Mouse (Mus musculus) kidney, adult 2 months (tissue): Measurements from ENCODE around the gene Zbed3. TPM values are rescaled to one million over a fixed set of nuclear protein-coding genes. Genes with fewer than 3 reads are reported as not detected.
A peak's percentile ranks its signal among the peaks of the same experiment; 100 is the strongest.
"Not testable (repeated sequence)": the region's sequence is repeated elsewhere in the genome, so short reads cannot be mapped to it uniquely, and the experiment has no call there.

Experiments used
- DNase-seq: peaks from one replicate; pipeline ENCODE4 v3.0.0; 2021
- H3K27ac ChIP-seq: fragments of 200-500 bp; 2 replicates; pipeline ENCODE4 v1.5.1; 2012; ENCODE audit warnings: low read depth, low read length, control low read depth, inconsistent platforms; ENCODE audit not compliant: insufficient read depth
- H3K27me3 ChIP-seq: fragments of 200-500 bp; replicated peaks from 2 replicates; pipeline ENCODE4 v1.6.1; 2012; ENCODE audit warnings: mild to moderate bottlenecking, moderate library complexity, low read length, inconsistent platforms; ENCODE audit not compliant: control insufficient read depth, insufficient read depth
- H3K36me3 ChIP-seq: fragments of 200-500 bp; 2 replicates; pipeline ENCODE4 v1.6.1; 2012; ENCODE audit warnings: mild to moderate bottlenecking, moderate library complexity, low read length, inconsistent platforms; ENCODE audit not compliant: control insufficient read depth, insufficient read depth
- H3K4me1 ChIP-seq: fragments of 200-500 bp; 2 replicates; pipeline ENCODE4 v1.6.1; 2011; ENCODE audit warnings: low read length; ENCODE audit not compliant: control insufficient read depth, insufficient read depth
- H3K4me3 ChIP-seq: fragments of 200-500 bp; 2 replicates; pipeline ENCODE4 v1.5.1; 2011; ENCODE audit warnings: mild to moderate bottlenecking, low read depth, low read length, control low read depth; ENCODE audit not compliant: insufficient read depth
- CTCF ChIP-seq: fragments of 200-500 bp; conservative IDR thresholded peaks from 2 replicates; pipeline ENCODE4 v1.5.1; 2011; ENCODE audit warnings: low read depth, mild to moderate bottlenecking, control low read depth, low read length, moderate library complexity, mixed read lengths; ENCODE audit not compliant: insufficient read depth, insufficient read length
- POLR2A ChIP-seq: fragments of 200-500 bp; IDR thresholded peaks from one replicate; pipeline ENCODE4 v1.6.1; 2011; ENCODE audit warnings: low read depth, low read length, control low read depth
- WGBS: fragments of 180-500 bp; shearing (Covaris S2); methylation state at CpG from one replicate; pipeline ENCODE4 v1.1.7; 2018; 5-methylcytosine and 5-hydroxymethylcytosine counted together
- polyA plus RNA-seq: library from polyadenylated mRNA; depleted of rRNA; stranded (reverse); fragments of >200 nt; gene quantifications from 2 replicates; pipeline ENCODE4 v1.2.3, GENCODE M21; 2012; rRNA removed

Gene Zbed3
- polyA plus RNA-seq, 1 experiment: 44.7 TPM

DNA sequence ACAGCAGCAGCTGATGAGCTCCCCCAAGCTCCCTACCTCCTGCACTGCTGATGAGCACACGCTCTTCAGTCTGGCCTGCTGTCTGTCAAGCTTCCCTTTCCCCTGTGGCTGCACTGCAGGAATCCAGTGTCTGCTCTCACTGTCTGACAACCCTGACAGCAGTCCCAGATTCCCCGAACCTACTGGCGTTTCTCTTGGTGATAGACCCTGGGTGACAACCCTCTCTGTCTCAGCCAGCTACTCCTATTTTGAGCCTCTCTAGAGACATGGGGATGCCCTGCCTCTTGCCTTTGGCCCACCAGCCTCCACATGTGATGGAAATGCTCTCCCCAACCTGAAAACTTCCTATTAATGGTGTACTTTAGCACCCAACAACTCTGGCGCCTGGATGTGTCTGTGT lies 40.0 kb downstream of the Zbed3 start:
- no peak for TF ChIP-seq CTCF
- no peak for TF ChIP-seq POLR2A
- no peak for DNase-seq
- Histone ChIP-seq H3K4me3 (no peak overlapping the region), H3K4me1 (no peaks in the 10 kb centered on the region), H3K36me3 (peaks cover 4% of the 10 kb centered on the region), H3K27ac (no peak overlapping the region), H3K27me3 (no peaks in the 10 kb centered on the region)
- 86% methylated on average over 4 of the region's 4 CpGs for WGBS

- TF ChIP-seq CTCF: no peak
- no peak for TF ChIP-seq POLR2A
- DNase-seq: no peak
- Histone ChIP-seq H3K36me3 (peaks cover 7% of the 10 kb centered on the region), H3K4me3 (no peak overlapping the region), H3K27me3 (no peaks in the 10 kb centered on the region), H3K27ac (no peak overlapping the region), H3K4me1 (no peaks in the 10 kb centered on the region)
- 92% methylated on average over 8 of the region's 8 CpGs for whole genome bisulfite sequencing
Measured at GRCm38 (mm10) chr13:95366356-95366755, 42.9 kb downstream of the Zbed3 start.

GRCm38 (mm10) chr13:95374701-95375553 lies 51.5 kb downstream of the Zbed3 start, which contains the start of gene Aggf1:
Gene Aggf1 (minus strand): TSS chr13:95375352.
- peak within 1 kb of the TSS; percentile 75 for H3K4me3 ChIP-seq
- H3K27me3 ChIP-seq: no peaks in the 10 kb centered on the region
- WGBS: under 1% methylated on average over 86 of the region's 86 CpGs
- H3K27ac ChIP-seq: peak within 1 kb of the TSS; percentile 91
- peaks cover 10% of the 10 kb centered on the region; the same call in 1 of the 2 replicates for H3K4me1 ChIP-seq
- peaks cover 1% of the 10 kb centered on the region; the same call in 1 of the 2 replicates for H3K36me3 ChIP-seq
- TF ChIP-seq CTCF (no peak), POLR2A (peak; percentile 8)
- DNase-seq: peak; percentile 97

GRCm38 (mm10) chr13:95375554-95375914 lies 52.1 kb downstream of the Zbed3 start:
- no peak for DNase-seq
- Histone ChIP-seq H3K4me3 (peak overlapping the region; percentile 75), H3K27ac (peak overlapping the region; percentile 91), H3K27me3 (no peaks in the 10 kb centered on the region), H3K4me1 (peaks cover 10% of the 10 kb centered on the region; the same call in 1 of the 2 replicates), H3K36me3 (no peaks in the 10 kb centered on the region)
- TF ChIP-seq CTCF (no peak), POLR2A (no peak)
- WGBS: 22% methylated on average over 6 of the region's 6 CpGs

DNA sequence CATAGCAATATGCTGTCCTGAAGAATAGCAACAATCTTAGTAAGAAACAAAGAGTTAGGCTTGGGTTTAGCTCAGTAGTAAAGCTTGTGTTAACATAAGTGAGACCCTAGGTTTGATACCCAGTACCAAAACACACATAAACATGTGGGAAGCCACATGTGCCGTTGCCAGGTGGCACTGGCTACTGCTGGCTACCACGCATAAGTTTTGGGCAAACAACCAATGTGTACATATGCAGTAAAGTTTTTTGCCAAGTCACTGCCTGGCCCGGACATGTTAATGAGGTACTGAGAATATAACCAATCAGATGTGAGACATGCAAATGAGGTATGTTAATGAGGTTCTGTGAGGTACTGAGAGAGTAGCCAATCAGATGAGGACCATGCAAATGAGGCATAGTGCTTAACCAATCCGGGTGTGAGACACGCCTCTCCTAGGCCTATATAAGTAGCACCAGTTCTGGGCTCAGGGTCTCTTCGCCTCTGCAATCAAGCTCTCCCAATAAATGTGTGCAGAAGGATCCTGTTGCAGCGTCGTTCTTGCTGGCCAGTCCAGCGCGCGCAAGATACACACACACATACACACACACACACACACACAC lies 53.4 kb downstream of the Zbed3 start:
- not testable (repeated sequence) for H3K27ac ChIP-seq, H3K27me3 ChIP-seq, H3K36me3 ChIP-seq, H3K4me1 ChIP-seq, H3K4me3 ChIP-seq, DNase-seq
- 98% methylated on average over 11 of the region's 11 CpGs for WGBS

- no peak for DNase-seq
- no peaks in the 10 kb centered on the region for H3K36me3 ChIP-seq
- 83% methylated on average over 3 of the region's 3 CpGs for WGBS
- no peak overlapping the region for H3K27ac ChIP-seq
- no peak overlapping the region for H3K4me3 ChIP-seq
- no peak for TF ChIP-seq CTCF
- TF ChIP-seq POLR2A: no peak
- H3K27me3 ChIP-seq: no peaks in the 10 kb centered on the region
- 0 out of 2 replicates have a peak, but pooled peaks cover 3% of the 10 kb centered on the region for H3K4me1 ChIP-seq
Measured at GRCm38 (mm10) chr13:95378696-95379095, 55.3 kb downstream of the Zbed3 start.

DNA sequence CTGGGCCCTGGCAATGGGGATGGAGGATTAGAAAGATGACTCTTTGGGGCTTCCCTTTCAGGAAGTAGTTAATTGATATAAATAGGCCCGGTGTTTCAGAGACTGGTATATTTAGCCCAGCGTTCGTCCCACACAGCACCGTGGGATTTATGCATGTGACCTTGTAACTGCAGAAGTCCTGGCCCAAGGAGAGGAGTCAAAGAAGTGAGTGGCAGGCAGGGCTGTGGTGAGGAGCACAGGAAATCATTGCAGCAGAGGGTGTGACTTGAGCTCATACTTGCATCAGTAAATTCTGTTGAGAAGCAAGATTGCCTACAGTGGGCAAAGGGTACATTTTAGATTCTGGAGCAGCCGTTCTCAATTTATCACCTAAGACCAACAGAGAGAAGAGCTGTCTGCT lies 59.0 kb downstream of the Zbed3 start:
- Histone ChIP-seq H3K36me3 (no peaks in the 10 kb centered on the region), H3K27ac (no peak overlapping the region), H3K27me3 (no peaks in the 10 kb centered on the region), H3K4me3 (no peak overlapping the region), H3K4me1 (no peaks in the 10 kb centered on the region)
- no peak for DNase-seq
- 36% methylated on average over 5 of the region's 5 CpGs for WGBS
- TF ChIP-seq CTCF: no peak
- TF ChIP-seq POLR2A: no peak

Other genes with a start within 250 kb of the Zbed3 start
- 10.1 TPM in 2 replicates for gene Pde8b, start 73.3 kb upstream of the Zbed3 start, polyA plus RNA-seq
- 14.6 and 15.4 TPM in 2 replicates for gene Aggf1, start 51.7 kb downstream of the Zbed3 start, polyA plus RNA-seq
- 0.05 TPM in 1 of 2 replicates, not detected in the other for gene Crhbp, start 121.3 kb downstream of the Zbed3 start, polyA plus RNA-seq
- gene S100z, start 155.1 kb downstream of the Zbed3 start, polyA plus RNA-seq: 0.80 TPM in 1 of 2 replicates, not detected in the other
- 27.2 and 29.9 TPM in 2 replicates for gene F2rl1, start 201.6 kb downstream of the Zbed3 start, polyA plus RNA-seq